Mouse (Mus musculus): ENCODE results near the gene Tomm6. TPM values are rescaled to one million over a fixed set of nuclear protein-coding genes. Genes with fewer than 3 reads are reported as not detected.

The Tomm6 gene
- polyA plus RNA-seq, 1 experiment from 2014 or later: 418 TPM

Other genes with a start within 250 kb of the Tomm6 start
- gene Taf8, start 186.1 kb downstream of the Tomm6 start, polyA plus RNA-seq (2015; fragmentation: Nextera tagmentation; extraction: Ambion mirVana): 34.1 and 38.1 TPM in 2 replicates
- 359 and 377 TPM in 2 replicates for gene Ccnd3, start 183.3 kb downstream of the Tomm6 start, polyA plus RNA-seq (2015; fragmentation: Nextera tagmentation; extraction: Ambion mirVana)
- gene Bysl, start 76.9 kb downstream of the Tomm6 start, polyA plus RNA-seq (2015; fragmentation: Nextera tagmentation; extraction: Ambion mirVana): 23.0 and 26.6 TPM in 2 replicates
- gene Med20, start 76.8 kb downstream of the Tomm6 start, polyA plus RNA-seq (2015; fragmentation: Nextera tagmentation; extraction: Ambion mirVana): 52.9 and 60.1 TPM in 2 replicates
- gene Gm20517, start 76.8 kb downstream of the Tomm6 start, polyA plus RNA-seq (2015; fragmentation: Nextera tagmentation; extraction: Ambion mirVana): 0.96 and 2.4 TPM in 2 replicates
- gene Usp49, start 57.7 kb downstream of the Tomm6 start, polyA plus RNA-seq (2015; fragmentation: Nextera tagmentation; extraction: Ambion mirVana): 6.2 and 6.4 TPM in 2 replicates
- 7.5 TPM in 2 replicates for gene Frs3, start 644 bp upstream of the Tomm6 start, polyA plus RNA-seq (2015; fragmentation: Nextera tagmentation; extraction: Ambion mirVana)
- 0.39 and 0.54 TPM in 2 replicates for gene Gm21981, start 6.1 kb upstream of the Tomm6 start, polyA plus RNA-seq (2015; fragmentation: Nextera tagmentation; extraction: Ambion mirVana)
- gene Prickle4, start 6.3 kb upstream of the Tomm6 start, polyA plus RNA-seq (2015; fragmentation: Nextera tagmentation; extraction: Ambion mirVana): 0.60 and 0.91 TPM in 2 replicates
- not detected in 2 replicates for gene Pgc, start 38.5 kb upstream of the Tomm6 start, polyA plus RNA-seq (2015; fragmentation: Nextera tagmentation; extraction: Ambion mirVana)
- gene Tfeb, start 48.6 kb upstream of the Tomm6 start, polyA plus RNA-seq (2015; fragmentation: Nextera tagmentation; extraction: Ambion mirVana): 6.7 and 6.8 TPM in 2 replicates
- 28.9 and 35.9 TPM in 2 replicates for gene Mdfi, start 146.3 kb upstream of the Tomm6 start, polyA plus RNA-seq (2015; fragmentation: Nextera tagmentation; extraction: Ambion mirVana)
- gene Foxp4, start 236.3 kb upstream of the Tomm6 start, polyA plus RNA-seq (2015; fragmentation: Nextera tagmentation; extraction: Ambion mirVana): 18.9 and 19.8 TPM in 2 replicates